Mouse (Mus musculus) erythroblast, embryonic 14.5 days (primary cell): ENCODE data around the gene Kdm6b.

Experiments
- GATA1 ChIP-seq: IDR thresholded peaks from 2 replicates; pipeline ENCODE4 v1.6.1; 2012; ENCODE audit warnings: low read length, inconsistent platforms, mixed read lengths
- TAL1 ChIP-seq: IDR thresholded peaks from 3 replicates; pipeline ENCODE4 v1.6.1; 2012; ENCODE audit warnings: low read length, inconsistent platforms, mixed read lengths

GRCm38 (mm10) chr11:69364910-69365309 lies 48.6 kb downstream of the Kdm6b start:
- TF ChIP-seq GATA1 (no peak), TAL1 (no peak)
